Mouse (Mus musculus): ENCODE data around the gene Mpped1. TPM values are rescaled to one million over a fixed set of nuclear protein-coding genes. Genes with fewer than 3 reads are reported as not detected.

The Mpped1 gene
- polyA plus RNA-seq, 1 experiment from 2014 or later: 8.0 TPM

- Histone ChIP-seq H3K27me3 (ENCODE audit: control insufficient read depth, insufficient read depth, low read length) (no peaks in the 10 kb centered on the region; the same call in 1 of the 2 replicates), H3K9me3 (ENCODE audit: control insufficient read depth, low read length) (no peaks in the 10 kb centered on the region), H3K4me3 (ENCODE audit: low read depth, low read length) (no peak overlapping the region), H3K9ac (ENCODE audit: low read length) (no peak overlapping the region), H3K4me2 (no peak overlapping the region), H3K27ac (ENCODE audit: low read depth, low read length) (no peak overlapping the region), H3K4me1 (ENCODE audit: control insufficient read depth, insufficient read depth, low read length) (peaks cover 17% of the 10 kb centered on the region), H3K36me3 (ENCODE audit: control insufficient read depth, insufficient read depth, low read length) (no peaks in the 10 kb centered on the region)
- no peak for DNase-seq (ENCODE audit: low spot score, missing footprints)
- ATAC-seq (ENCODE audit: low FRiP score): no peak
- WGBS: 70% methylated on average over 9 of the region's 9 CpGs
Observed at GRCm38 (mm10) chr15:83848193-83848592, 68.9 kb downstream of the Mpped1 start.

GRCm38 (mm10) chr15:83853400-83853811, 74.1 kb downstream of the Mpped1 start:
- Histone ChIP-seq H3K9me3 (ENCODE audit: control insufficient read depth, low read length) (no peaks in the 10 kb centered on the region), H3K27ac (ENCODE audit: low read depth, low read length) (no peak overlapping the region), H3K4me3 (ENCODE audit: low read depth, low read length) (no peak overlapping the region), H3K36me3 (ENCODE audit: control insufficient read depth, insufficient read depth, low read length) (no peaks in the 10 kb centered on the region), H3K4me1 (ENCODE audit: control insufficient read depth, insufficient read depth, low read length) (no peaks in the 10 kb centered on the region), H3K27me3 (ENCODE audit: control insufficient read depth, insufficient read depth, low read length) (no peaks in the 10 kb centered on the region), H3K4me2 (no peak overlapping the region), H3K9ac (ENCODE audit: low read length) (no peak overlapping the region)
- WGBS: 83% methylated on average over 5 of the region's 5 CpGs
- no peak for DNase-seq (ENCODE audit: low spot score, missing footprints)
- ATAC-seq (ENCODE audit: low FRiP score): no peak

- Histone ChIP-seq H3K4me3 (ENCODE audit: low read depth, low read length) (no peak overlapping the region), H3K9me3 (ENCODE audit: control insufficient read depth, low read length) (no peaks in the 10 kb centered on the region), H3K27ac (ENCODE audit: low read depth, low read length) (no peak overlapping the region), H3K9ac (ENCODE audit: low read length) (no peak overlapping the region), H3K27me3 (ENCODE audit: control insufficient read depth, insufficient read depth, low read length) (no peaks in the 10 kb centered on the region), H3K4me2 (no peak overlapping the region), H3K4me1 (ENCODE audit: control insufficient read depth, insufficient read depth, low read length) (no peaks in the 10 kb centered on the region), H3K36me3 (ENCODE audit: control insufficient read depth, insufficient read depth, low read length) (no peaks in the 10 kb centered on the region)
- WGBS: 27% methylated on average over 8 of the region's 8 CpGs
- ATAC-seq (ENCODE audit: low FRiP score) (no peak), DNase-seq (ENCODE audit: low spot score, missing footprints) (peak; percentile 98)
Observed at GRCm38 (mm10) chr15:83857129-83857528, 77.9 kb downstream of the Mpped1 start.

GRCm38 (mm10) chr15:83865626-83866025, 86.4 kb downstream of the Mpped1 start:
- Histone ChIP-seq H3K36me3 (ENCODE audit: control insufficient read depth, insufficient read depth, low read length) (no peaks in the 10 kb centered on the region), H3K27ac (ENCODE audit: low read depth, low read length) (no peak overlapping the region), H3K27me3 (ENCODE audit: control insufficient read depth, insufficient read depth, low read length) (peaks cover 2% of the 10 kb centered on the region; the same call in 1 of the 2 replicates), H3K4me2 (no peak overlapping the region), H3K4me1 (ENCODE audit: control insufficient read depth, insufficient read depth, low read length) (no peaks in the 10 kb centered on the region), H3K9me3 (ENCODE audit: control insufficient read depth, low read length) (no peaks in the 10 kb centered on the region), H3K9ac (ENCODE audit: low read length) (no peak overlapping the region), H3K4me3 (ENCODE audit: low read depth, low read length) (no peak overlapping the region)
- no peak for DNase-seq (ENCODE audit: low spot score, missing footprints)
- WGBS: 89% methylated on average over 5 of the region's 5 CpGs
- no peak for ATAC-seq (ENCODE audit: low FRiP score)

- Histone ChIP-seq H3K4me1 (ENCODE audit: control insufficient read depth, insufficient read depth, low read length) (no peaks in the 10 kb centered on the region), H3K9ac (ENCODE audit: low read length) (no peak overlapping the region), H3K4me2 (peak overlapping the region; percentile 20), H3K27ac (ENCODE audit: low read depth, low read length) (no peak overlapping the region), H3K27me3 (ENCODE audit: control insufficient read depth, insufficient read depth, low read length) (peaks cover 2% of the 10 kb centered on the region; the same call in 1 of the 2 replicates), H3K4me3 (ENCODE audit: low read depth, low read length) (no peak overlapping the region), H3K9me3 (ENCODE audit: control insufficient read depth, low read length) (no peaks in the 10 kb centered on the region), H3K36me3 (ENCODE audit: control insufficient read depth, insufficient read depth, low read length) (no peaks in the 10 kb centered on the region)
- no peak for DNase-seq (ENCODE audit: low spot score, missing footprints)
- no peak for ATAC-seq (ENCODE audit: low FRiP score)
- WGBS: 9% methylated on average over 17 of the region's 17 CpGs
Observed at GRCm38 (mm10) chr15:83870936-83871335, 91.7 kb downstream of the Mpped1 start.

GRCm38 (mm10) chr15:83877155-83877866, 98.0 kb downstream of the Mpped1 start:
- Histone ChIP-seq H3K9me3 (ENCODE audit: control insufficient read depth, low read length) (no peaks in the 10 kb centered on the region), H3K9ac (ENCODE audit: low read length) (no peak overlapping the region), H3K4me2 (no peak overlapping the region), H3K36me3 (ENCODE audit: control insufficient read depth, insufficient read depth, low read length) (no peaks in the 10 kb centered on the region), H3K27me3 (ENCODE audit: control insufficient read depth, insufficient read depth, low read length) (no peaks in the 10 kb centered on the region), H3K4me3 (ENCODE audit: low read depth, low read length) (no peak overlapping the region), H3K4me1 (ENCODE audit: control insufficient read depth, insufficient read depth, low read length) (no peaks in the 10 kb centered on the region), H3K27ac (ENCODE audit: low read depth, low read length) (no peak overlapping the region)
- 63% methylated on average over 11 of the region's 11 CpGs for WGBS
- ATAC-seq (ENCODE audit: low FRiP score) (no peak), DNase-seq (ENCODE audit: low spot score, missing footprints) (no peak)

- Histone ChIP-seq H3K9me3 (ENCODE audit: control insufficient read depth, low read length) (no peaks in the 10 kb centered on the region), H3K27ac (ENCODE audit: low read depth, low read length) (no peak overlapping the region), H3K4me3 (ENCODE audit: low read depth, low read length) (no peak overlapping the region), H3K4me1 (ENCODE audit: control insufficient read depth, insufficient read depth, low read length) (no peaks in the 10 kb centered on the region), H3K27me3 (ENCODE audit: control insufficient read depth, insufficient read depth, low read length) (no peaks in the 10 kb centered on the region), H3K9ac (ENCODE audit: low read length) (no peak overlapping the region), H3K4me2 (no peak overlapping the region), H3K36me3 (ENCODE audit: control insufficient read depth, insufficient read depth, low read length) (no peaks in the 10 kb centered on the region)
- DNase-seq (ENCODE audit: low spot score, missing footprints) (no peak), ATAC-seq (ENCODE audit: low FRiP score) (no peak)
- 88% methylated on average over 2 of the region's 2 CpGs for WGBS
Observed at GRCm38 (mm10) chr15:83877898-83878297, 98.6 kb downstream of the Mpped1 start.

- H3K36me3 ChIP-seq (ENCODE audit: control insufficient read depth, insufficient read depth, low read length): no peaks in the 10 kb centered on the region
- no peak overlapping the region for H3K9ac ChIP-seq (ENCODE audit: low read length)
- no peak for ATAC-seq (ENCODE audit: low FRiP score)
- no peak overlapping the region for H3K4me2 ChIP-seq
- DNase-seq (ENCODE audit: low spot score, missing footprints): peak; percentile 90
- no peaks in the 10 kb centered on the region for H3K4me1 ChIP-seq (ENCODE audit: control insufficient read depth, insufficient read depth, low read length)
- H3K27me3 ChIP-seq (ENCODE audit: control insufficient read depth, insufficient read depth, low read length): no peaks in the 10 kb centered on the region
- WGBS: 24% methylated on average over 5 of the region's 5 CpGs
- no peak overlapping the region for H3K4me3 ChIP-seq (ENCODE audit: low read depth, low read length)
- no peak overlapping the region for H3K27ac ChIP-seq (ENCODE audit: low read depth, low read length)
- no peaks in the 10 kb centered on the region for H3K9me3 ChIP-seq (ENCODE audit: control insufficient read depth, low read length)
Observed at GRCm38 (mm10) chr15:83879845-83880244, 100.6 kb downstream of the Mpped1 start.

- Histone ChIP-seq H3K27me3 (ENCODE audit: control insufficient read depth, insufficient read depth, low read length) (no peaks in the 10 kb centered on the region), H3K9ac (ENCODE audit: low read length) (no peak overlapping the region), H3K4me1 (ENCODE audit: control insufficient read depth, insufficient read depth, low read length) (no peaks in the 10 kb centered on the region), H3K36me3 (ENCODE audit: control insufficient read depth, insufficient read depth, low read length) (no peaks in the 10 kb centered on the region), H3K4me2 (no peak overlapping the region), H3K9me3 (ENCODE audit: control insufficient read depth, low read length) (no peaks in the 10 kb centered on the region), H3K27ac (ENCODE audit: low read depth, low read length) (no peak overlapping the region), H3K4me3 (ENCODE audit: low read depth, low read length) (no peak overlapping the region)
- no peak for ATAC-seq (ENCODE audit: low FRiP score)
- no peak for DNase-seq (ENCODE audit: low spot score, missing footprints)
- 96% methylated on average over 8 of the region's 8 CpGs for WGBS
Observed at GRCm38 (mm10) chr15:83883821-83884220, 104.6 kb downstream of the Mpped1 start.
